ENCODE assay signal across 18 mouse cellular contexts in the genomic region with DNA sequence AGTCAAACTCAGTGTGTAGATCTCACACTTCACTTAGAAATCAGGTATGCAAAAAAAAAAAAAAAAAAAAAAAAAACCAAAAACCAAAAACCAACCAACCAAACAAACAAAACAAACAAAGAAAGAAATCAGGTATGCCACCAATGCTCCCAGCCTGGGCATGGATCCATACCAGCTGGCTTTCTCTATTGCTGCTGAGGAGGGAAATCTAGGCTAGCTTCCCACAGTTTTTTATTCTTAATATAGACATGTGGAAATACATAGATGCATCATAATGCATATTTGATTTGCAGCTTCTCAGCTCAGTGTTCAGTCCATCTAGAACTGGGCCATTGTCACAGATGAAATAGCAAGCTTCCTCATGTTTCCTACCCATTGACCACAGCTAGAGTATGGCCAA.
DNase-seq lines count a peak whose midpoint lies in the region; ATAC-seq lines count a peak whose summit lies in the region.
"Had no signal": no experiment of that assay in that cellular context is flagged by ENCODE, and none has a peak within 500 bp of the region (broad histone marks: within the 10 kb centered on the region; RNA-seq: fewer than 3 reads in every experiment).

No protein-coding gene starts in this region.

- intact Hi-C loops in left cerebral cortex, postnatal 25 days (cut with DNase I) = no loop called here

- peak; percentile 99 for ATAC-seq in frontal cortex, adult (ENCODE audit: low TSS enrichment)
- ATAC-seq: Patski had no signal

- no peak for DNase-seq in frontal cortex, postnatal 10 days (ENCODE audit: low spot score in 2 of 2)
- DNase-seq in brain, adult 2 months (ENCODE audit: low read depth, low spot score) = peak; percentile 50
- peak; percentile 26 to 76 for DNase-seq in left cerebral cortex, postnatal 25 days (ENCODE audit: low spot score in 2 of 2)
- peak; percentile 23 for DNase-seq in right cerebral cortex, postnatal 25 days
- no peak for DNase-seq in thymus, postnatal 14 days
- no peak for DNase-seq in adrenal gland, adult 8-10 months
- DNase-seq: adrenal gland, adult 2 months; cerebellum, adult 2 months; gastrocnemius, postnatal 14 days; heart, adult 11 months; kidney, adult 9 months; kidney, postnatal 14 days; liver, embryonic 13.5 days; lung, embryonic 14.5 days; lung, postnatal 36 days; midbrain, embryonic 14.5 days had no signal

Comparison
In these comparisons a context has a peak if more than half of its experiments do, and no peak if none do; other contexts are left out.
1. DNase-seq: peak in brain, adult 2 months (single experiment), left cerebral cortex, postnatal 25 days (2 of 2) and right cerebral cortex, postnatal 25 days (single experiment); none in frontal cortex, postnatal 10 days (0 of 2), thymus, postnatal 14 days (single experiment) and adrenal gland, adult 8-10 months (single experiment).